Mouse (Mus musculus): Measurements from ENCODE around the gene Cela3b. TPM values are rescaled to one million over a fixed set of nuclear protein-coding genes. Genes with fewer than 3 reads are reported as not detected.
A peak's percentile ranks its signal among the peaks of the same experiment; 100 is the strongest.

Gene Cela3b
- not detected in 2 replicates for polyA plus RNA-seq (2016; fragmentation: Nextera tagmentation; extraction: Ambion mirVana)

GRCm38 (mm10) chr4:137430502-137430901 is at the start of gene Cela3b:
Gene Cela3b (minus strand): TSS chr4:137430540.
- no peak for DNase-seq (ENCODE audit: low spot score)
- 89% methylated on average over 4 of the region's 4 CpGs for WGBS

GRCm38 (mm10) chr4:137479757-137480156 is 49.4 kb upstream of the Cela3b start:
- Histone ChIP-seq H3K4me3 (no peak overlapping the region), H3K27ac (replicated peaks) (peak overlapping the region; percentile 73), H3K9me3 (replicated peaks) (no peaks in the 10 kb centered on the region), H3K36me3 (no peaks in the 10 kb centered on the region), H3K27me3 (ENCODE audit: low read depth, poor library complexity, severe bottlenecking) (peaks cover 12% of the 10 kb centered on the region; the same call in 1 of the 2 replicates), H3K4me1 (peaks cover 87% of the 10 kb centered on the region)
- DNase-seq (ENCODE audit: low spot score), result no peak
- WGBS, result 17% methylated on average over 6 of the region's 6 CpGs

More at GRCm38 (mm10) chr4:137430502-137430901, at the start of gene Cela3b:
- Histone ChIP-seq H3K36me3 (no peaks in the 10 kb centered on the region), H3K27me3 (ENCODE audit: low read depth, poor library complexity, severe bottlenecking) (no peaks in the 10 kb centered on the region), H3K9me3 (replicated peaks) (no peaks in the 10 kb centered on the region), H3K4me3 (no peak within 1 kb of the TSS), H3K4me1 (no peaks in the 10 kb centered on the region), H3K27ac (replicated peaks) (no peak within 1 kb of the TSS)

DNA sequence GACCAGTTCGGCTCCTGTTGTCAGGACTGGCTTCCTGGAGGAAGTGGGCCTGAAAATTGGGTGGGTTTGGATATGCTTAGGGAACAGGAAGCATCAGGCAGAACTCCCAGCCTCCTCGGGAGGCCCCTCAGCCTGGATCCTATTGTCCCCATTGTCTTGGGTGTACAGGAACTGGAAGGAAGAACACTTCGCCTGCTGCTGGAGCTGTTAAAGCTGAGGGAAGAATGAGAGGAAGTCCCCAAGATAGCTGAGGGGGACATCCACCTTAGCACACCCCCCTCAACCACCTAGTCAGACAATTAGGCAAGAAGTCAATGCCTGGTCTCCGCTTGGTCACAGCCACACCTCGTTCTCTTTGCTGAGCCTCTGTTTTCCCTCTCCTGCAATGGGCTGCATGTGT is 48.0 kb upstream of the Cela3b start:
- H3K27ac ChIP-seq (replicated peaks), result peak overlapping the region; percentile 46
- WGBS, result 74% methylated on average over 5 of the region's 5 CpGs
- peaks cover 12% of the 10 kb centered on the region; the same call in 1 of the 2 replicates for H3K27me3 ChIP-seq (ENCODE audit: low read depth, poor library complexity, severe bottlenecking)
- DNase-seq (ENCODE audit: low spot score), result no peak
- H3K36me3 ChIP-seq, result peaks cover 6% of the 10 kb centered on the region; the same call in 1 of the 2 replicates
- H3K4me1 ChIP-seq, result peaks cover 88% of the 10 kb centered on the region
- no peak overlapping the region for H3K4me3 ChIP-seq
- no peaks in the 10 kb centered on the region for H3K9me3 ChIP-seq (replicated peaks)

DNA sequence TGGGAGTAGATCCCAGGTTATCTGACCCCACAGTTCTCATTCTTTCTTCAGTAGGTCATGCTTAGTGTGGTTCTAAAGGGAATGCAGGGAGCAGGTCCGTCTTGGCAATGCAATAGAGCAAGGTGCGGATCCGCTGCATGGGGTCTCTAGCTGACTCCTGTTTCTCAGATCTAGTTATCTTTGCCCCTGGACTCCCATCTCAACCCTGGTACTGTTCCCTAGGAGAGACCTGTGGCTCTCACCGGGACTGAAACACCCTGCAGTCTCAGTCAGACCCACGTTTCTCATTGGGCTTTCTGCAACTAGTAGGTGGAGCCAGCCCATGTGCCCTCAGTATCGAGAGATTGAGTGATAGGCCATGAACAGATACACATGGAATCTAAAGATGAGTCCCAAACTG is 47.3 kb upstream of the Cela3b start:
- H3K4me3 ChIP-seq, result no peak overlapping the region
- 59% methylated on average over 6 of the region's 6 CpGs for WGBS
- DNase-seq (ENCODE audit: low spot score), result no peak
- peaks cover 92% of the 10 kb centered on the region for H3K4me1 ChIP-seq
- peaks cover 12% of the 10 kb centered on the region; the same call in 1 of the 2 replicates for H3K27me3 ChIP-seq (ENCODE audit: low read depth, poor library complexity, severe bottlenecking)
- H3K36me3 ChIP-seq, result peaks cover 6% of the 10 kb centered on the region; the same call in 1 of the 2 replicates
- peak overlapping the region; percentile 67 for H3K27ac ChIP-seq (replicated peaks)
- no peaks in the 10 kb centered on the region for H3K9me3 ChIP-seq (replicated peaks)

- Histone ChIP-seq H3K4me3 (peak overlapping the region; percentile 14), H3K36me3 (peaks cover 6% of the 10 kb centered on the region; the same call in 1 of the 2 replicates), H3K27ac (replicated peaks) (peak overlapping the region; percentile 67), H3K4me1 (peaks cover 85% of the 10 kb centered on the region), H3K27me3 (ENCODE audit: low read depth, poor library complexity, severe bottlenecking) (peaks cover 12% of the 10 kb centered on the region; the same call in 1 of the 2 replicates), H3K9me3 (replicated peaks) (no peaks in the 10 kb centered on the region)
- no peak for DNase-seq (ENCODE audit: low spot score)
- 27% methylated on average over 17 of the region's 17 CpGs for WGBS
These were observed 46.5 kb upstream of the Cela3b start for GRCm38 (mm10) chr4:137476761-137477237.

DNA sequence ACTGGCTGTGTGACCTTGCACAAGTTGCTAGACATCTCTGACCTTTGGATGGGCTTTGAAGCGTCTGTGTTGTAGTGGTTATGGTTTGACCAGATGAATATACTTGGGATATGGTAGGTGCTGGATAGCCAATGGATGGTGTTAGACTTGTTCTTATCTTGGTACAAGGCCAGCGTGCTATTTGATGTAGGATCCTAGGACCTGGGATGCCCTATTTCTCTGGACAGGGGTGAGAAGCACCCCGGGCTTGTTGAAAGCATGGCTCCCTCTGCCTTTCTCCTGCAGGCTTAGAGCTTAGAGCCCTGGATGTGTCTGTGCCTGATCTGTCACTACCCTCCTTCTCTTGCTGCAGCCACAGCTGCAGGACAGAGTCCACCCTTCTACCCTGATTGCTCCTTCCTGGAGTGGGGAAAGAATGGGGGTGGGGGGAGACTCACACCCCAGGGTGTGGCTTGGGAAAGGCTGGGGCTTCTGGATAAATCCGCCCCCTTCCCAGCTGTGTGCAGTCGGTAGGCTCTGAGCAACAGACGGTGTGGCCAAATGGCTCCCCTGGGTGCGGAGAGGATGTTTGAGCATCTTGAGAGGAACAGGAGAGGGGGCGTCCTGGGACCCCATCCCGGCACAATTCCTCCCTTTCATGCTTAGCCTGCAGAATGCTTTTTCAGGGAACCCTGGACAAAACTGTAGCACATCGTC is 45.9 kb upstream of the Cela3b start:
- Histone ChIP-seq H3K27me3 (ENCODE audit: low read depth, poor library complexity, severe bottlenecking) (peaks cover 12% of the 10 kb centered on the region; the same call in 1 of the 2 replicates), H3K4me3 (peak overlapping the region; percentile 14), H3K4me1 (peaks cover 84% of the 10 kb centered on the region), H3K9me3 (replicated peaks) (no peaks in the 10 kb centered on the region), H3K36me3 (peaks cover 6% of the 10 kb centered on the region; the same call in 1 of the 2 replicates), H3K27ac (replicated peaks) (peak overlapping the region; percentile 67)
- DNase-seq (ENCODE audit: low spot score), result no peak
- WGBS, result 38% methylated on average over 10 of the region's 10 CpGs

DNA sequence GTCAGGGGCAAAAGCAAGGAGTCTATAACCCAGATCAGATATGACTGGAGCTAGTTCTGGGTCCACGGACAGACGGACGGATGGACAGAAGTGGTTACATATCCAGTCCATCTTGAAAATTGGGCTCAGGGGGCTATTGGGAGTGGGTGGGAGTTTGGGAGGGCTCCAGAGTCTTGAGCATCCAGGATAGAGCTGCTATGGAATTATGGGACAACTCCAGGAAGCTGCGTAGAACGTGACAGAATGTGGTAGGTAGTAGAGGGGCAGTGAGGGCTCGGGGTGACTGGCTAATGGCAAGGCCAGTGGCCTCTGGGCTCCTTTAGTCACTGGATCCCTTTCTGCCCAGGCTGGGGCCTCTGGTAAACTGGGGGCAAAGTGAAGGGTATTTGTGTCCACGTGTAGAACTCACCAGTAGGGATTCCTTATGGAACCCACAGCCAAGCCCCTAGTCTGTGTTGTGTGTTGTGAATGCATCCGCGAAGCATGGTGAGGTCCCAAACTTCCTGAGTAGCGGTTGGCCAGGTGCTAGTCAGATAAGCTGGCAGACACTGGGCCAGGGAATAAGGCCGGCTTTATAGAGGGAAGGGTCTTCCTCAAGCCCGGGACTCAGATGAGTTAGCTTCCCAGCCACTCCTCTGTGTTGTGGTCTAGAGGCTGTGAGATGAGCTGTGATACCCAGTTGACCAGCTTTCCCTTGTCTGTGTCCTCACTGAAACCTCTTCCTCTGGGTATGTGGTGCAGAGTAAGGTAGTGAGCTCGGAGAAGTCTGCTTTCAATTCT is 45.1 kb upstream of the Cela3b start:
- H3K9me3 ChIP-seq (replicated peaks), result no peaks in the 10 kb centered on the region
- H3K4me3 ChIP-seq, result no peak overlapping the region
- DNase-seq (ENCODE audit: low spot score), result no peak
- H3K27ac ChIP-seq (replicated peaks), result no peak overlapping the region
- H3K27me3 ChIP-seq (ENCODE audit: low read depth, poor library complexity, severe bottlenecking), result peaks cover 8% of the 10 kb centered on the region; the same call in 1 of the 2 replicates
- WGBS, result 88% methylated on average over 13 of the region's 13 CpGs
- peaks cover 6% of the 10 kb centered on the region; the same call in 1 of the 2 replicates for H3K36me3 ChIP-seq
- peaks cover 84% of the 10 kb centered on the region for H3K4me1 ChIP-seq

DNA sequence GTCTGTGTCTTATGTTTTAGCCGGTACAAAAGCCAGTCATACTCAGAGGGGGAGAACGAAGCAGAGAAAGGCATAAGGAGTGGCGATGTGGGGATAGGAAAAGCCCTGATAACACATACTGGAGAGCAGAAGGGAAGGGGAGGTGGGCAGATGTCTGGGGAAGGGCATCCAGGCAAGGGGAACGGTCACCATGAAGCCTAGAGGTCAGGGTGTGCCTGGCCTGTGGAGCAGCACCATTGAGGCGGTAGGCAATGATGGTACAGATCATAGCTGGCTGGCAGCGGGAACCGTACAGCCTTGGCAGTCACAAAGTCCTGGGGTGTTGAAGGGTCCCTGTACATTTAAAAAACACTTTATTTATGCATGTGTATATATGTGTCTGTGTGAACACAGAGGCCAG is 44.4 kb upstream of the Cela3b start:
- DNase-seq (ENCODE audit: low spot score), result no peak
- no peak overlapping the region for H3K27ac ChIP-seq (replicated peaks)
- no peak overlapping the region for H3K4me3 ChIP-seq
- 97% methylated on average over 7 of the region's 7 CpGs for WGBS
- H3K4me1 ChIP-seq, result peaks cover 84% of the 10 kb centered on the region
- H3K27me3 ChIP-seq (ENCODE audit: low read depth, poor library complexity, severe bottlenecking), result peaks cover 15% of the 10 kb centered on the region; the same call in 1 of the 2 replicates
- no peaks in the 10 kb centered on the region for H3K9me3 ChIP-seq (replicated peaks)
- peaks cover 6% of the 10 kb centered on the region; the same call in 1 of the 2 replicates for H3K36me3 ChIP-seq

DNA sequence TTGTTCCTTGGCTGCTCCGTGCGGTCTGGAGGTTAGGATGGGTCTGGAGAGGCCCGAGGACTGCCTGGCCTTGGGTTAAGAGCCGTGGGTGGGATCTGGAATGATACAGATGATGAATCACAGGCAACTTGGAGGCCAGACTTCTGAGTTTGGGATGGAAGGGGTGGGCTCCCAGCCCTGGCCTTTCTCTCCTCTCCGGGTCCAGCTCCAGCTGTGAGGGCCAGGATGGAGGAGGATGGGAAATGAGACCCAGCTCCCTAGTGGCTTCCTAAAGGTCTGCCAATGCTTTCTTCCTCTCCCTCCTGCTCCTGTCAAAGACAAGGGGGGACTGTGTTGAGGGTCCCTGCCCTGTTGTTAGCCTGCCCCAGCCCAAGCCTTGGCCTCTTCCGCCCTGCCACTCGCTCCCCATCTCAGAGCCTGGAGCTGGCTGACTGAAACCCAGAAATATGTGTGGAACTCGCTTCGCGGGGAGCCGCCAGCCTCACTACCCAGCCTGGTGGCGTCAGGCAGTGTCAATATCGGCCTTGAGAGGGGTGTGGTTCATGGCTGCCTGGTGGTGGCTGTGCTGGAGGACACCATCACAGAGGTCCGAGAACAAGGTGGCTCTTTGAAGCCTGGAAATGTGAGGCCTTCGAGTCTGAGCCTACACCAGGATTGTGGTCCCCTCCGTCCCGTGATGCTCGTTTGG is 43.5 kb upstream of the Cela3b start:
- H3K4me1 ChIP-seq, result peaks cover 84% of the 10 kb centered on the region
- no peaks in the 10 kb centered on the region for H3K9me3 ChIP-seq (replicated peaks)
- DNase-seq (ENCODE audit: low spot score), result no peak
- H3K4me3 ChIP-seq, result no peak overlapping the region
- H3K27me3 ChIP-seq (ENCODE audit: low read depth, poor library complexity, severe bottlenecking), result peaks cover 21% of the 10 kb centered on the region; the same call in 1 of the 2 replicates
- 83% methylated on average over 18 of the region's 18 CpGs for WGBS
- H3K27ac ChIP-seq (replicated peaks), result peak overlapping the region; percentile 61; the same call in 1 of the 2 replicates
- peaks cover 6% of the 10 kb centered on the region; the same call in 1 of the 2 replicates for H3K36me3 ChIP-seq

DNA sequence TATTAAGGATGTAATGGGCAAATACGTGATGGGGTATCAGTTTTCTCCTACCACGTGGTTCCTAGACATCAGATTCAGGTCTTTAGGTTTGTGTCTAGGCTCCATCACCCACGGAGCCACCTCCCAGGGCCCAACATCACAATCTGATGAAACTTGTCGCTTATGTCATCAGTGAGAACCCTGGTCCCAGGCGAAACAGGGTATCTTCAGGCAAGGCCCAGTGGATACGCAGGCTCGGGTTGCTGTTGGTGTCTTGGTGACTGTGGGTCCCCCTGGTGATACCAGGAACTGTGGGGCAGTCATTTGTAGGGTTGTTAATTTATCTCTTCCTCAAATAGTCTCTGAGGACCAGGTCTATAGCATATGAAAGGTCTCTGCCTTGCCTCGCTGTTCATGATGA is 42.9 kb upstream of the Cela3b start:
- Histone ChIP-seq H3K36me3 (peaks cover 6% of the 10 kb centered on the region; the same call in 1 of the 2 replicates), H3K27ac (replicated peaks) (peak overlapping the region; percentile 61; the same call in 1 of the 2 replicates), H3K9me3 (replicated peaks) (no peaks in the 10 kb centered on the region), H3K4me1 (peaks cover 84% of the 10 kb centered on the region), H3K27me3 (ENCODE audit: low read depth, poor library complexity, severe bottlenecking) (peaks cover 21% of the 10 kb centered on the region; the same call in 1 of the 2 replicates), H3K4me3 (no peak overlapping the region)
- 90% methylated on average over 8 of the region's 8 CpGs for WGBS
- no peak for DNase-seq (ENCODE audit: low spot score)

GRCm38 (mm10) chr4:137471326-137471725 is 41.0 kb upstream of the Cela3b start:
- no peaks in the 10 kb centered on the region for H3K9me3 ChIP-seq (replicated peaks)
- DNase-seq (ENCODE audit: low spot score), result no peak
- 68% methylated on average over 8 of the region's 8 CpGs for WGBS
- peaks cover 6% of the 10 kb centered on the region; the same call in 1 of the 2 replicates for H3K36me3 ChIP-seq
- H3K27me3 ChIP-seq (ENCODE audit: low read depth, poor library complexity, severe bottlenecking), result peaks cover 29% of the 10 kb centered on the region; the same call in 1 of the 2 replicates
- peak overlapping the region; percentile 63 for H3K27ac ChIP-seq (replicated peaks)
- H3K4me3 ChIP-seq, result 0 out of 2 replicates have a peak overlapping the region, but pooled peaks have one; percentile 7
- H3K4me1 ChIP-seq, result peaks cover 72% of the 10 kb centered on the region
